Mouse (Mus musculus) ES-E14 (cell line): ENCODE results near the gene Lgals1. TPM values are rescaled to one million over a fixed set of nuclear protein-coding genes. Genes with fewer than 3 reads are reported as not detected.

Experiments
- DNase-seq: peaks from one replicate; pipeline ENCODE4 v3.0.0-alpha.2; 2013; ENCODE audit warnings: low read depth, low spot score
- H3K27ac ChIP-seq: 2 replicates; pipeline ENCODE4 v1.5.1; 2012; ENCODE audit warnings: low read depth, mild to moderate bottlenecking, low read length, moderate library complexity, mixed read lengths; ENCODE audit not compliant: poor library complexity, insufficient read depth, severe bottlenecking
- H3K36me3 ChIP-seq: 2 replicates; pipeline ENCODE4 v1.6.1; 2012; ENCODE audit warnings: mild to moderate bottlenecking, low read length, moderate library complexity, mixed read lengths; ENCODE audit not compliant: control insufficient read depth, poor library complexity, insufficient read depth, severe bottlenecking
- H3K4me1 ChIP-seq, 2 experiments: fragments of 150-350 bp in 1 of 2; sonication (generic) in 1 of 2; 2 replicates each; pipeline ENCODE4 v1.6.1; 2012; ENCODE audit warnings: low read length in 2 of 2, mild to moderate bottlenecking in 1 of 2, mixed read lengths in 1 of 2; ENCODE audit not compliant: control insufficient read depth in 2 of 2, insufficient read depth in 2 of 2, poor library complexity in 1 of 2
- H3K4me3 ChIP-seq, 2 experiments: fragments of 150-350 bp in 1 of 2; sonication (generic) in 1 of 2; 2 replicates each; pipeline ENCODE4 v1.5.1; 2012; ENCODE audit warnings: low read length in 2 of 2, low read depth in 1 of 2, mild to moderate bottlenecking in 1 of 2, mixed read lengths in 1 of 2; ENCODE audit not compliant: insufficient read depth in 1 of 2, poor library complexity in 1 of 2, severe bottlenecking in 1 of 2
- H3K9ac ChIP-seq: 2 replicates; pipeline ENCODE4 v1.6.1; 2012; ENCODE audit warnings: low read depth, mild to moderate bottlenecking, low read length, mixed read lengths; ENCODE audit not compliant: poor library complexity, insufficient read depth, severe bottlenecking
- H3K9me3 ChIP-seq: fragments of 150-350 bp; sonication (generic); 2 replicates; pipeline ENCODE4 v1.6.1; 2012; ENCODE audit warnings: low read depth, mild to moderate bottlenecking, low read length; ENCODE audit not compliant: control insufficient read depth, insufficient read depth
- CHD2 ChIP-seq: IDR thresholded peaks from 2 replicates; pipeline ENCODE4 v1.6.1; 2014; ENCODE audit warnings: mild to moderate bottlenecking, low read depth, low read length, inconsistent platforms
- HCFC1 ChIP-seq: IDR thresholded peaks from 2 replicates; pipeline ENCODE4 v1.6.1; 2012; ENCODE audit warnings: low read length, inconsistent platforms, borderline replicate concordance; ENCODE audit not compliant: insufficient read depth
- MAFK ChIP-seq: IDR thresholded peaks from 2 replicates; pipeline ENCODE4 v1.6.1; 2014; ENCODE audit warnings: mild to moderate bottlenecking, low read depth, low read length, inconsistent platforms; ENCODE audit not compliant: insufficient read depth
- ZC3H11A ChIP-seq: IDR thresholded peaks from 2 replicates; pipeline ENCODE4 v1.6.1; 2012; ENCODE audit warnings: low read depth, mild to moderate bottlenecking, inconsistent platforms, low read length, borderline replicate concordance
- ZNF384 ChIP-seq: IDR thresholded peaks from 2 replicates; pipeline ENCODE4 v1.6.1; 2012; ENCODE audit warnings: low read depth, low read length, inconsistent platforms
- in situ Hi-C, 2 experiments: fragments of 600-800 bp; cut with MboI; formaldehyde crosslinking; loops; one replicate each; pipeline ENCODE4 v1.15.1; 2025; ENCODE audit warnings: low sequenced_read_pairs in 2 of 2, inconsistent platforms in 1 of 2; ENCODE audit not compliant: unreplicated experiment in 2 of 2
- total RNA-seq: library from RNA; depleted of rRNA; stranded (reverse); fragments of 300-350 nt; gene quantifications from 2 replicates; pipeline ENCODE4 v1.2.3, GENCODE M21; 2012

Gene Lgals1
- total RNA-seq, 1 experiment: 1,081 TPM

- no peak overlapping the region for H3K9ac ChIP-seq
- no peak for DNase-seq
- H3K9me3 ChIP-seq: no peaks in the 10 kb centered on the region
- H3K27ac ChIP-seq: no peak overlapping the region
- in situ Hi-C loops: no loop called here
- no peak for TF ChIP-seq HCFC1
- TF ChIP-seq CHD2: no peak
- TF ChIP-seq MAFK: no peak
- TF ChIP-seq ZNF384: no peak
- TF ChIP-seq ZC3H11A: no peak
- no peak overlapping the region for H3K4me3 ChIP-seq
- peaks cover 33% of the 10 kb centered on the region; the same call in 1 of the 2 replicates for H3K36me3 ChIP-seq
- H3K4me1 ChIP-seq: peaks cover 0 to 9% of the 10 kb centered on the region in 2 experiments; a peak in 2 of 4 replicates
Observed at GRCm38 (mm10) chr15:78880432-78880831, 46.1 kb upstream of the Lgals1 start.

GRCm38 (mm10) chr15:78881828-78882227, 44.7 kb upstream of the Lgals1 start:
- Histone ChIP-seq H3K4me3 (no peak overlapping the region), H3K4me1 (peaks cover 0 to 4% of the 10 kb centered on the region in 2 experiments; a peak in 2 of 4 replicates), H3K9ac (no peak overlapping the region), H3K36me3 (peaks cover 38% of the 10 kb centered on the region; the same call in 1 of the 2 replicates), H3K9me3 (no peaks in the 10 kb centered on the region), H3K27ac (no peak overlapping the region)
- in situ Hi-C loops: no loop called here
- DNase-seq: no peak
- TF ChIP-seq ZC3H11A: no peak
- TF ChIP-seq MAFK: no peak
- no peak for TF ChIP-seq CHD2
- no peak for TF ChIP-seq HCFC1
- TF ChIP-seq ZNF384: no peak

- in situ Hi-C loops: no loop called here
- H3K27ac ChIP-seq: no peak overlapping the region
- TF ChIP-seq ZNF384 (no peak), HCFC1 (no peak), ZC3H11A (no peak), CHD2 (no peak)
- H3K4me1 ChIP-seq: peaks cover 0 to 13% of the 10 kb centered on the region in 2 experiments; a peak in 2 of 4 replicates
- no peak for DNase-seq
- H3K9me3 ChIP-seq: no peaks in the 10 kb centered on the region
- no peak overlapping the region for H3K4me3 ChIP-seq
- H3K9ac ChIP-seq: peak overlapping the region; percentile 4; the same call in 1 of the 2 replicates
- H3K36me3 ChIP-seq: peaks cover 57% of the 10 kb centered on the region
Observed at GRCm38 (mm10) chr15:78889401-78889853, 37.1 kb upstream of the Lgals1 start.

DNA sequence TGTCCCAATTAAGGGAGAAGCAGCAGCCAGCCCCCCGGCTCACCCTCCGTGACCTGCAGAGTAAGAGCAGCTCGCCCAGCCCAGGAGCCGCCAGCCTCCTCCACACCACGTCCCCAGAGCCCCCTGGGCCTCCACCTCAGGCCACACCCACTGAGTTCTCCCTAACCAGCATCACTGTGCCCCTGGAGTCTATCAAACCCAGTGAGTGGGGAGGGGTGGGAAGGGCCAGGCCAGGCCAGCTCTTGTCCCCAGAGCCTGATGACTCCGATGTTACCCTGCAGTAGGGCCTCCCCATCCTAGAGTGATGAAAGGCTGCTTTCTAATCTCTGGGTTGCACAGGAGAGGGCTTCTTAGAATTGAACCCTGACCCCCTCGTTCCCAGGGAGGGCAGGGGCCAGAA, 34.1 kb upstream of the Lgals1 start:
- in situ Hi-C loops: no loop called here
- peaks cover 10 to 35% of the 10 kb centered on the region in 2 experiments for H3K4me1 ChIP-seq
- H3K9ac ChIP-seq: no peak overlapping the region
- TF ChIP-seq MAFK (no peak), HCFC1 (no peak), CHD2 (no peak), ZC3H11A (no peak), ZNF384 (no peak)
- no peak overlapping the region for H3K27ac ChIP-seq
- no peaks in the 10 kb centered on the region for H3K9me3 ChIP-seq
- peaks cover 47% of the 10 kb centered on the region for H3K36me3 ChIP-seq
- no peak overlapping the region for H3K4me3 ChIP-seq
- DNase-seq: no peak
